Mouse (Mus musculus) left cerebral cortex, adult 18-20 months (tissue): Measurements from ENCODE around the gene Arl14. TPM values are rescaled to one million over a fixed set of nuclear protein-coding genes. Genes with fewer than 3 reads are reported as not detected.
"Not testable (repeated sequence)": the region's sequence is repeated elsewhere in the genome, so short reads cannot be mapped to it uniquely, and the experiment has no call there.

Experiments
- DNase-seq, 2 experiments: peaks; one replicate each; pipeline ENCODE4 v3.0.0; 2021 to 2022; ENCODE audit warnings: low spot score in 2 of 2, mixed read lengths in 1 of 2
- total RNA-seq, 2 experiments: library from RNA; stranded (reverse); gene quantifications; 2 replicates each; pipeline ENCODE4 v1.2.3; 2021

Arl14 gene
- total RNA-seq, 2 experiments from 2014 or later = not detected

- not testable (repeated sequence) for DNase-seq
Observed at GRCm38 (mm10) chr3:69264299-69264698, 42.1 kb downstream of the Arl14 start.

- no peak for DNase-seq
Observed at GRCm38 (mm10) chr3:69271812-69272211, 49.6 kb downstream of the Arl14 start.

Other genes with a start within 250 kb of the Arl14 start
- gene Ift80, start 217.8 kb upstream of the Arl14 start, total RNA-seq = 10 to 100 TPM; 21.3 to 25.4 TPM
- 1 to 10 TPM; 3.9 to 5.1 TPM for gene Smc4, start 217.7 kb upstream of the Arl14 start, total RNA-seq
- gene Trim59, start 177.7 kb upstream of the Arl14 start, total RNA-seq = 10 to 100 TPM; 11.0 to 11.2 TPM
- 10 to 100 TPM; 65.7 to 71.1 TPM for gene Kpna4, start 95.3 kb upstream of the Arl14 start, total RNA-seq
- 10 to 100 TPM; 77.3 to 84.5 TPM for gene Ppm1l, start 94.4 kb downstream of the Arl14 start, total RNA-seq